Mouse (Mus musculus) testis, adult 2 months (tissue): ENCODE results near the gene Tanc1.

ENCODE experiments used
- CTCF ChIP-seq: fragments of 200-500 bp; IDR thresholded peaks from 2 replicates; pipeline ENCODE4 v1.5.1; 2012; ENCODE audit warnings: low read depth, mild to moderate bottlenecking, inconsistent platforms, low read length, moderate library complexity; ENCODE audit not compliant: control insufficient read depth, insufficient read depth, insufficient replicate concordance
- POLR2A ChIP-seq: fragments of 200-500 bp; IDR thresholded peaks from 2 replicates; pipeline ENCODE4 v1.6.1; 2012; ENCODE audit warnings: low read depth, mild to moderate bottlenecking, inconsistent platforms, low read length, moderate library complexity; ENCODE audit not compliant: control insufficient read depth

DNA sequence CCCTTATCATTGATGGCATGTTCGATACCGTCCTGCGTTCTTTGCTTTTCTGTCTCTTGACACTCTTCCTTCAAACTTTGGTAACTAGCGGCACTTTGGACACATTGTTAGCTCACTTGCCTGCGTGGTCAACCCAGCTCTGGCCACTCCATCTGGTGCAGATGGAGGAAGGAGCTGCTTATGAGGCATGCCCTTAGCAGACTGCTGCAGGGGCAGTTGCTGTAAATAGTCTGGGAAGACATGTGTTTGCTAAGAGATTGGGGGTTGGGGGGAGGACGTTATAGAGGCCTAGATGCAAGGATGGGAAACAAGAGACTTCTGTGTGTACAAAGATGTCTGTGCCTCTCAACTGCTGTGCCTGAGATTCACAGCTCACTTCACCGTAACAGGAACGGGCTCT, 100.2 kb downstream of the Tanc1 start:
- TF ChIP-seq CTCF (no peak), POLR2A (no peak)
